Mouse (Mus musculus): Measurements from ENCODE around the gene Tmprss9. TPM values are rescaled to one million over a fixed set of nuclear protein-coding genes. Genes with fewer than 3 reads are reported as not detected.

The Tmprss9 gene
- polyA plus RNA-seq, 1 experiment from 2014 or later = 0.05 TPM

GRCm38 (mm10) chr10:80856267-80856666 is 15.4 kb upstream of the Tmprss9 start:
- peak; percentile 39; the same call in 1 of the 2 replicates for TF ChIP-seq CTCF (IDR thresholded peaks at IDR 0.05; ENCODE audit: low read depth)
- peaks cover 4% of the 10 kb centered on the region; the same call in 1 of the 2 replicates for H3K4me1 ChIP-seq (ENCODE audit: insufficient read depth)
- peak overlapping the region; percentile 85 for H3K9ac ChIP-seq
- no peak for ATAC-seq (ENCODE audit: insufficient read depth)
- peaks cover 21% of the 10 kb centered on the region for H3K36me3 ChIP-seq (ENCODE audit: insufficient read depth)
- peak; percentile 48 for DNase-seq
- no peaks in the 10 kb centered on the region for H3K9me3 ChIP-seq (ENCODE audit: low read depth, low read length)
- no peaks in the 10 kb centered on the region for H3K27me3 ChIP-seq (ENCODE audit: insufficient read depth, low read length)
- H3K4me2 ChIP-seq = peak overlapping the region; percentile 99
- 0 out of 2 replicates have a peak overlapping the region, but pooled peaks have one; percentile 71 for H3K27ac ChIP-seq (ENCODE audit: low read depth)
- WGBS = 51% methylated on average over 3 of the region's 3 CpGs
- peak overlapping the region; percentile 81 for H3K4me3 ChIP-seq (ENCODE audit: low read depth, low read length)

- Histone ChIP-seq H3K4me2 (peak overlapping the region; percentile 99), H3K27me3 (ENCODE audit: insufficient read depth, low read length) (no peaks in the 10 kb centered on the region), H3K4me3 (ENCODE audit: low read depth, low read length) (peak overlapping the region; percentile 12; the same call in 1 of the 2 replicates), H3K27ac (ENCODE audit: low read depth) (peak overlapping the region; percentile 71), H3K9me3 (ENCODE audit: low read depth, low read length) (no peaks in the 10 kb centered on the region), H3K9ac (peak overlapping the region; percentile 85), H3K36me3 (ENCODE audit: insufficient read depth) (peaks cover 18% of the 10 kb centered on the region), H3K4me1 (ENCODE audit: insufficient read depth) (peaks cover 4% of the 10 kb centered on the region; the same call in 1 of the 2 replicates)
- DNase-seq (no peak), ATAC-seq (ENCODE audit: insufficient read depth) (no peak)
- no peak for TF ChIP-seq CTCF (IDR thresholded peaks at IDR 0.05; ENCODE audit: low read depth)
- 76% methylated on average over 5 of the region's 5 CpGs for WGBS
Measured at GRCm38 (mm10) chr10:80856908-80857307, 14.7 kb upstream of the Tmprss9 start.

- TF ChIP-seq CTCF (IDR thresholded peaks at IDR 0.05; ENCODE audit: low read depth) = no peak
- Histone ChIP-seq H3K4me2 (peak overlapping the region; percentile 99), H3K27ac (ENCODE audit: low read depth) (peak overlapping the region; percentile 71), H3K4me3 (ENCODE audit: low read depth, low read length) (peak overlapping the region; percentile 12; the same call in 1 of the 2 replicates), H3K9me3 (ENCODE audit: low read depth, low read length) (no peaks in the 10 kb centered on the region), H3K4me1 (ENCODE audit: insufficient read depth) (peaks cover 4% of the 10 kb centered on the region; the same call in 1 of the 2 replicates), H3K9ac (peak overlapping the region; percentile 85), H3K27me3 (ENCODE audit: insufficient read depth, low read length) (no peaks in the 10 kb centered on the region), H3K36me3 (ENCODE audit: insufficient read depth) (peaks cover 18% of the 10 kb centered on the region)
- DNase-seq (peak; percentile 30), ATAC-seq (ENCODE audit: insufficient read depth) (no peak)
- WGBS = 52% methylated on average over 8 of the region's 8 CpGs
Measured at GRCm38 (mm10) chr10:80857386-80857785, 14.3 kb upstream of the Tmprss9 start.

GRCm38 (mm10) chr10:80857848-80858247 is 13.8 kb upstream of the Tmprss9 start:
- peak overlapping the region; percentile 71 for H3K27ac ChIP-seq (ENCODE audit: low read depth)

GRCm38 (mm10) chr10:80858350-80858935 is 13.2 kb upstream of the Tmprss9 start:
- ATAC-seq (ENCODE audit: insufficient read depth) (no peak), DNase-seq (no peak)
- peak overlapping the region; percentile 71 for H3K27ac ChIP-seq (ENCODE audit: low read depth)
- no peak for TF ChIP-seq CTCF (IDR thresholded peaks at IDR 0.05; ENCODE audit: low read depth)
- H3K4me3 ChIP-seq (ENCODE audit: low read depth, low read length) = no peak overlapping the region
- peak overlapping the region; percentile 85 for H3K9ac ChIP-seq
- H3K9me3 ChIP-seq (ENCODE audit: low read depth, low read length) = no peaks in the 10 kb centered on the region
- H3K36me3 ChIP-seq (ENCODE audit: insufficient read depth) = peaks cover 20% of the 10 kb centered on the region
- peaks cover 4% of the 10 kb centered on the region; the same call in 1 of the 2 replicates for H3K4me1 ChIP-seq (ENCODE audit: insufficient read depth)
- peak overlapping the region; percentile 99 for H3K4me2 ChIP-seq
- 57% methylated on average over 7 of the region's 7 CpGs for WGBS
- H3K27me3 ChIP-seq (ENCODE audit: insufficient read depth, low read length) = no peaks in the 10 kb centered on the region

More at GRCm38 (mm10) chr10:80857848-80858247, 13.8 kb upstream of the Tmprss9 start:
- H3K9ac ChIP-seq = peak overlapping the region; percentile 85
- peaks cover 20% of the 10 kb centered on the region for H3K36me3 ChIP-seq (ENCODE audit: insufficient read depth)
- no peak for DNase-seq
- no peaks in the 10 kb centered on the region for H3K27me3 ChIP-seq (ENCODE audit: insufficient read depth, low read length)
- H3K4me2 ChIP-seq = peak overlapping the region; percentile 99
- H3K4me3 ChIP-seq (ENCODE audit: low read depth, low read length) = peak overlapping the region; percentile 12; the same call in 1 of the 2 replicates
- WGBS = 61% methylated on average over 3 of the region's 3 CpGs
- ATAC-seq (ENCODE audit: insufficient read depth) = no peak
- no peaks in the 10 kb centered on the region for H3K9me3 ChIP-seq (ENCODE audit: low read depth, low read length)
- H3K4me1 ChIP-seq (ENCODE audit: insufficient read depth) = peaks cover 4% of the 10 kb centered on the region; the same call in 1 of the 2 replicates
- no peak for TF ChIP-seq CTCF (IDR thresholded peaks at IDR 0.05; ENCODE audit: low read depth)

DNA sequence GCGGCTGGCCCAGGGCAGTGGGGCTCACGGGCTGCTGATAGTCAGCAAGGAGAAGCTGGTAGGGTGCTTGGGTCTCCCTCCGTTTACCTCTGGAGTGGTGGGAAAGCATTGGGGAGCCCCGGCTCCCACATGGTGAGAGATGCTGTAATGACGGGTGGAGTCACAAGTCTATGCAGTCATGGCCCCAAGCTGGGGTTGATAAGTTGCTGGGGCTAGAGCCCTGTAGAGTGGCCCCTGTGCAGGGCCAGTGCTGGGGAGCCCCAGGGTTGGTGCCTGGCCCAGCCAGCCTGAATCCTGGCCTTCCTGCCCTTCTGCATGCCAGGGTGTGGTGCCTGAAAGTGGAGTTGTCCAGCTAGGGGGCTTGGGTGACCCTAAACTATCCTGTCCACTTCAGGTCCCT is 9.3 kb upstream of the Tmprss9 start:
- ATAC-seq (ENCODE audit: insufficient read depth) = no peak
- WGBS = 88% methylated on average over 5 of the region's 5 CpGs

DNA sequence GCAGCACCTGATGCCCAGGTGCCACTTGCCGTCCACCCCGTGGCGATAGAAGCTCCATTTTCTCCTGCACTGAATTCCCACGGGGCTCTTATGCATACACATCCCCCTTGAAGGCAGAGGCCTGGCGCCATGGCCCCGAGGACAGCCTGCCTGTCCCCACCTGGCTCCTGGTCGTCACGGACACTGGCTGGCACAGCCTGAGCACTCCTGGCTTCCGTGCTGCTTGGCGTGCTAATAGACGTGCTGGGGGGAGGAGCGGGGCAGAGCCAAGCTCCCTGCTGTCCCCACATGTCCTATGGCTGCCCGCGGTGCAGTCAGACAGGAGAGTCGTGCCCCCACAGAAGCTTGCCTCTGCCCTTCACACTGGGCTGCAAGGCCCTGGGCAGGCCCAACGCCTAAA is 7.2 kb upstream of the Tmprss9 start:
- Histone ChIP-seq H3K27me3 (ENCODE audit: insufficient read depth, low read length) (no peaks in the 10 kb centered on the region), H3K4me3 (ENCODE audit: low read depth, low read length) (no peak overlapping the region), H3K27ac (ENCODE audit: low read depth) (no peak overlapping the region), H3K9me3 (ENCODE audit: low read depth, low read length) (no peaks in the 10 kb centered on the region), H3K9ac (no peak overlapping the region), H3K4me2 (no peak overlapping the region), H3K36me3 (ENCODE audit: insufficient read depth) (peaks cover 62% of the 10 kb centered on the region), H3K4me1 (ENCODE audit: insufficient read depth) (no peaks in the 10 kb centered on the region; the same call in 1 of the 2 replicates)
- TF ChIP-seq CTCF (IDR thresholded peaks at IDR 0.05; ENCODE audit: low read depth) = no peak
- 90% methylated on average over 16 of the region's 16 CpGs for WGBS
- no peak for DNase-seq
- no peak for ATAC-seq (ENCODE audit: insufficient read depth)

More for the DNA sequence above, 9.3 kb upstream of the Tmprss9 start:
- no peak for DNase-seq
- Histone ChIP-seq H3K4me2 (no peak overlapping the region), H3K36me3 (ENCODE audit: insufficient read depth) (peaks cover 52% of the 10 kb centered on the region), H3K9me3 (ENCODE audit: low read depth, low read length) (no peaks in the 10 kb centered on the region), H3K4me1 (ENCODE audit: insufficient read depth) (no peaks in the 10 kb centered on the region; the same call in 1 of the 2 replicates), H3K9ac (no peak overlapping the region), H3K27me3 (ENCODE audit: insufficient read depth, low read length) (no peaks in the 10 kb centered on the region), H3K27ac (ENCODE audit: low read depth) (no peak overlapping the region), H3K4me3 (ENCODE audit: low read depth, low read length) (no peak overlapping the region)
- no peak for TF ChIP-seq CTCF (IDR thresholded peaks at IDR 0.05; ENCODE audit: low read depth)

All from lung, embryonic 14.5 days (tissue).